Mouse (Mus musculus) left cerebral cortex, postnatal 25 days (tissue): Measurements from ENCODE around the gene Hist1h3d. TPM values are rescaled to one million over a fixed set of nuclear protein-coding genes. Genes with fewer than 3 reads are reported as not detected.
"Not testable (repeated sequence)": the region's sequence is repeated elsewhere in the genome, so short reads cannot be mapped to it uniquely, and the experiment has no call there.

Source experiments
- DNase-seq, 2 experiments: peaks; one replicate each; pipeline ENCODE4 v3.0.0; 2022; ENCODE audit warnings: low spot score in 2 of 2, mixed read lengths in 1 of 2
- intact Hi-C: fragments of 180-260 bp; cut with DNase I; formaldehyde crosslinking; loops from one replicate; pipeline ENCODE4 v1.15.1; 2025
- total RNA-seq, 2 experiments: library from RNA; stranded (reverse); gene quantifications; 2 replicates each; pipeline ENCODE4 v1.2.3; 2021

The Hist1h3d gene
- total RNA-seq, 2 experiments from 2014 or later = 7.2 to 10.5 TPM

DNA sequence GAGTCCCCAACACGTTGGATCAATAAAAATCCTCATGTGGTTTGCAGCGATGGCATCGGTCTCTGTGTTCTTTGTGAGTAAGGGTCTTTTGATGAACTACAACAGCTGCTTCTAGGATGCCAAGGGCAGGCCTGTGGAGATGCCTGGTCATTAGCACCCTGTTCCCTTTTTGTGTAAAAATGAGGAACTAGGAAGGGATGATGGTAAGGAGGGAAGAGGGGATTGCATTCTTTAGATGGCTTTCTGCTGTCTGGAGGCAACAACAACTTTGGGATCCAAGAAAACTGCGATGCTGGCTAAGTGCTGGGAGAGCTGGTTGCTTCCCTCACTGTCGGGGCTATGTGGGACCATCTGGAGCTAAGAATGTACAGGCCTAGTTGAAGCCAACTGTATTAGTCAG is 37.3 kb upstream of the Hist1h3d start:
- DNase-seq = no peak
- intact Hi-C loops = no loop called here

DNA sequence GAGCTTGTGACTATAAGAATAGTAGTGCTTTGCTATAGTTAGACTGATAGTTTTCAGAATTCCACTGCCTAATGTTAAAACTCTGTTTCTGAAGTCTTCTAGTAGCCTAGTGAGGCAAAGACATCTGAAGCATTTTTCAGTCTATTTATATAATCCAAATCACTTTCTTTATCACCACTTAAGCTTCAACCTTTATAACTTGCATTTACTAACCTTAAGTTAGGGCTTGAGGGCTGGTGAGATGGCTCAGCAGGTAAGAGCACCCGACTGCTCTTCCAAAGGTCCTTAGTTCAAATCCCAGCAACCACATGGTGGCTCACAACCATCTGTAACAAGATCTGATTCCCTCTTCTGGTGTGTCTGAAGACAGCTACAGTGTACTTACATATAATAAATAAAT is 35.7 kb upstream of the Hist1h3d start:
- DNase-seq, intact Hi-C loops: not testable (repeated sequence)

DNA sequence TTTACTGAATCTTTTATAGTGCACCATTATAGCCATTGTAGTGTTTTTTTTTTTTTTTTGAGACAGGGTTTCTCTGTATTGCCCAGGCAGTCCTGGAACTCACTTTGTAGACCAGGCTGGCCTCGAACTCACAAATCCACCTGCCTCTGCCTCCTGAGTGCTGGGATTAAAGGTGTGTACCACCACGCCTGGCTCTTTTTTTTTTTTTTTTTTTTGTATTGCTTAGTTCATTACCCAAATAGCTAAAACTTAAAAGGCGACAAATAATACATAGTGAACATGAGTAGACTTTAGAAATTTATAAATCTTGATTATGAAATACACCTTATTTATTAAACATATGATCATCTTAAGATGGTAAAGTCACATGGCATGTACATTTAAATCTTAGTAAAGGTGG is 34.1 kb upstream of the Hist1h3d start:
- intact Hi-C loops = no loop called here
- no peak for DNase-seq

DNA sequence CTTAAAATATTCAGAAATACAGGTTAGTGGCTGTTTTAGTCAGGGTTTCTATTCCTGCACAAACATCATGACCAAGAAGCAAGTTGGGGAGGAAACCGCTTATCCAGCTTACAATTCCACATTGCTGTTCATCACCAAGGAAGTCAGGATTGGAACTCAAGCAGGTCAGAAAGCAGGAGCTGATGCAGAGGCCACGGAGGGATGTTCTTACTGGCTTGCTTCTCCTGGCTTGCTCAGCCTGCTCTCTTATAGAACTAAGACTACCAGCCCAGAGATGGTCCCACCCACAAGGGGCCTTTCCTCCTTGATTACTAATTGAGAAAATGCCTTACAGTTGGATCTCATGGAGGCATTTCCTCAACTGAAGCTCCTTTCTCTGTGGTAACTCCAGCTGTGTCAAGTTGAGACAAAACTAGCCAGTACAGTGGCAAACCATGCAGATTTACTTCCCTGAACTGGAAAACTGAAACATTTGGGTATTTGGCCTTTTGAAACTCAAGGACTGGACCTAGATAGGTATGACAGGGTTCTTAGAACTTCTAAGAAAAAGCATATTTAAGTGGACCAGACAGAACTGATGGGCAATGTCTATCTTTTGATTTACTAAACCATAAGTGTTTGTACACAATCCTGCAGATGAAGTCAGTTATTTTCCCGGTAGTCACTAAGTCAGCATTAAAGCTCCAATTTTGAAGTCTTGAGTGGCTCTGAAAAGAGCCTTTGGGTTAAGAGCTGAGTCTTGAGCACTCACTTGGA is 33.2 kb upstream of the Hist1h3d start:
- DNase-seq, intact Hi-C loops: not testable (repeated sequence)

DNA sequence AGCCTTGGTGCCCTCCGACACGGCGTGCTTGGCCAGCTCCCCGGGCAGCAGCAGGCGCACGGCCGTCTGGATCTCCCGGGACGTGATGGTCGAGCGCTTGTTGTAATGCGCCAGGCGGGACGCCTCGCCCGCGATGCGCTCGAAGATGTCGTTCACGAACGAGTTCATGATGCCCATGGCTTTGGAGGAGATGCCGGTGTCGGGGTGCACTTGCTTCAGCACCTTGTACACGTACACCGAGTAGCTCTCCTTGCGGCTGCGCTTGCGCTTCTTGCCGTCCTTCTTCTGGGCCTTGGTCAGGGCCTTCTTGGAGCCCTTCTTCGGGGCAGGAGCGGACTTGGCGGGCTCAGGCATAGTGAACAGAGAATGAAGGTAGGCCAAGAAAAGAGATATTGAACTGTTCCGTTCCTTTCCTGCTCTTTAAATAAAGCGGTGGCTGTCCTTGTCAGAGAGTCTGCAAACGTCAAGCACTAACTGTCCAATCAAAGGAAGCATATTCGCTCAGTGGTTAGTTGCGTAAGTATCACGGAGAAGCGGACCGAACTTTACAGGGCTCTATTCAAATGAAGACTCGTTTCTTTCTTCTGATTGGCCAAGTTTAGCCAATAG is 32.5 kb upstream of the Hist1h3d start, which contains the start of gene Hist1h2bh:
Gene Hist1h2bh (minus strand): TSS at position 394 of the 609 bp plus-strand sequence.
- peak; percentile 80 to 97 for DNase-seq
- intact Hi-C loops = not testable (repeated sequence)

DNA sequence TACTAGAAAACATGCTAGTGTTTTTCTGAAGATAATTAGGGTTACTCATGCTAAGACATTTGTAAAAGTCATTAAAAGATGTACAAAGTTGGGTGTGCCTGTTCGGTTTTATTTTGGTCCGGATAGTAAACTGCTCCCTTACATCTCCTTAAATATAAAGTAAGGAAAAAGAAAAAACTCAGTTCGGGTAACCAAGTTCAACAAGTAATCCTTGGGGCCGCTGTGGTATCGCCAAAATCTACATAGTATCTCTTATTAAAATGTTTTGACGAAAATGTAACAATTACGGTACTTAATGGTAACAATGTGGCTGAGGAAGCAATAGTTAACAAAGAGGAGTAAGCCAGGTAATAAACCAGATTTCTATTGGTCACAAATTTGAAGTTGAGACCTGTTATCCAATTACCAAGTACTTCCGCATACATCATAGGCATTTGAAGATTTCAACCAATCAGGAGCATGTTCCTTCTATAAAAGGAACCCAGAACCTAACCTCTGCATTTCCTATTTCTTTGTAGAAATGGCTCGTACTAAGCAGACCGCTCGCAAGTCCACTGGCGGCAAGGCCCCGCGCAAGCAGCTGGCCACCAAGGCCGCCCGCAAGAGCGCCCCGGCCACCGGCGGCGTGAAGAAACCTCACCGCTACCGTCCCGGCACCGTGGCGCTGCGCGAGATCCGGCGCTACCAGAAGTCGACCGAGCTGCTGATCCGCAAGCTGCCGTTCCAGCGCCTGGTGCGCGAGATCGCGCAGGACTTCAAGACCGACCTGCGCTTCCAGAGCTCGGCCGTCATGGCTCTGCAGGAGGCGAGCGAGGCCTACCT is 31.4 kb upstream of the Hist1h3d start, which contains the start of gene Hist1h3f:
Gene Hist1h3f (plus strand): TSS at position 88 of the 822 bp plus-strand sequence.
- intact Hi-C loops = no loop called here
- peak; percentile 86 to 95 for DNase-seq

DNA sequence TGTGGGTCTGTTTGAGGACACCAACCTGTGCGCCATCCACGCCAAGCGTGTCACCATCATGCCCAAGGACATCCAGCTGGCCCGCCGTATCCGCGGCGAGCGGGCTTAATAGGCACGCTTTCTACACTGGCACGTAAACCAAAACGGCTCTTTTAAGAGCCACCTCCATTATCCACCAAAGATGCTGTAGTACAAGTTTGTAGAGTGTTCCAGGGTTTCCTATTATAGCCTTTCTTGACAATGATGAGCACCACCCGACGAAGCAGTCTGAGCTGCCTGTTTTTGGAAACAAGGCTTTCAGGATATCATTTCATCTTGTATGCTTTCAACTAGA is 30.8 kb upstream of the Hist1h3d start:
- peak in 1 of 2 experiments; percentile 30 for DNase-seq
- intact Hi-C loops = not testable (repeated sequence)

DNA sequence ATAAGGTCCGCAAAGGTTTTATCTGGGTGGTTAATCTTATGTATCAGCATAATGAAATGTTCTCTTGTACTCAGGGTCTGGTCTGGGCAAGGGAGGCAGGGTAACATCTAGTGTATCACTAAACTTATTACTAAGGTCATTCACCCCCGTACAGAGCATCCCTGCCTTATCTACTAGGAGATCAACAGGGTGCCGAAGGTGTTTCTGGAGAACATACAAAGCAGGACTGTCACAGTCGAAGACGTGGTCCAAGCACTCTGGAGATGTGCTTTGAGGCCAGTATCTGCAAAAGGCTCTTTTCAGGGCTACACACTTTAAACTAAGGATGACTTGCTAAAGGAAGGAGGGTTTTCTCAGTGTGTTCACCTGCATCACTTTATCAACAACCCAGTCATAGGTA is 28.9 kb upstream of the Hist1h3d start:
- intact Hi-C loops = no loop called here
- no peak for DNase-seq

DNA sequence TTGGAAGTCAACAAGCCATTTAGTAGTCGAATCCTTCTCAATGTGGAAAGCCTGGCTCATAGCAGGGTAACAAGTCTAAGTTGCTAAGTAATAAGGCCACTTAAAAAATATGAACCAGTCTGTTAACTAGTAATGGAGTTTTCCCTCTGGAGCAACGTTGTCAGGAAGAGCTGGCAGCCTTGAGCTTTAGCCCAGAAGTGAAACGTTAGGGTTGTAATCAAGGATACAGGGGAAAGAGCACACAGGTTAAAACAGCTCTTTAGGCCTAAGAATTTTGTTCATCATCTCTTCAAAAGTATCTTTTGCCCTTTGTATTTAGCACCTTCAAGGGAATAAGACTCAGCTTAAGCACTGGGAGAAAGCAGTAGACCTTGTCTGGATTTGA is 24.8 kb upstream of the Hist1h3d start:
- DNase-seq = no peak
- intact Hi-C loops = no loop called here

DNA sequence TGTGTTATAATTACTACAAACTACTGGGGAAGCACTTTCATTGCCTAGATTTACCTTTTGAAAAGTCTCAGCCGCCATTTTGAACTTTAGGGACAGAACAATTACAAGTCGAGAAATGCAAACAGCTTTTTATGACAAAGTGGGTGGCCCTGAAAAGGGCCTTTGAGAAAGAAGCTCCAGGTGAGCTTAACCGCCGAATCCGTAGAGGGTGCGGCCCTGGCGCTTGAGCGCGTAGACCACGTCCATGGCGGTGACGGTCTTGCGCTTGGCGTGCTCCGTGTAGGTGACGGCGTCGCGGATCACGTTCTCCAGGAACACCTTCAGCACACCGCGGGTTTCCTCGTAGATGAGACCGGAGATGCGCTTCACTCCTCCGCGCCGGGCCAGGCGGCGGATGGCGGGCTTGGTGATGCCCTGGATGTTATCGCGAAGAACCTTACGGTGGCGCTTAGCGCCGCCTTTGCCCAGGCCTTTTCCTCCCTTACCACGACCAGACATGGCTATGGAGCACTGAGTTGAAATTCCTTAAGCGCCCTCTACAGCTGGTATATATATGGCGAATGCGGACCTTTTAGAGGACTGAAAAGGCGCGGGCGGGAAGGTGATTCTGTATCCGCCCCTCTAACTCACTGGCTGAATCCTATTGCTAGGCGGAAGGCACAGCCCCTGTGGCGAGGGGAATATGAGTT is 24.3 kb upstream of the Hist1h3d start, which contains the start of gene Hist1h4f:
Gene Hist1h4f (minus strand): TSS at position 503 of the 689 bp plus-strand sequence.
- DNase-seq = peak; percentile 93 to 98
- intact Hi-C loops = not testable (repeated sequence)

DNA sequence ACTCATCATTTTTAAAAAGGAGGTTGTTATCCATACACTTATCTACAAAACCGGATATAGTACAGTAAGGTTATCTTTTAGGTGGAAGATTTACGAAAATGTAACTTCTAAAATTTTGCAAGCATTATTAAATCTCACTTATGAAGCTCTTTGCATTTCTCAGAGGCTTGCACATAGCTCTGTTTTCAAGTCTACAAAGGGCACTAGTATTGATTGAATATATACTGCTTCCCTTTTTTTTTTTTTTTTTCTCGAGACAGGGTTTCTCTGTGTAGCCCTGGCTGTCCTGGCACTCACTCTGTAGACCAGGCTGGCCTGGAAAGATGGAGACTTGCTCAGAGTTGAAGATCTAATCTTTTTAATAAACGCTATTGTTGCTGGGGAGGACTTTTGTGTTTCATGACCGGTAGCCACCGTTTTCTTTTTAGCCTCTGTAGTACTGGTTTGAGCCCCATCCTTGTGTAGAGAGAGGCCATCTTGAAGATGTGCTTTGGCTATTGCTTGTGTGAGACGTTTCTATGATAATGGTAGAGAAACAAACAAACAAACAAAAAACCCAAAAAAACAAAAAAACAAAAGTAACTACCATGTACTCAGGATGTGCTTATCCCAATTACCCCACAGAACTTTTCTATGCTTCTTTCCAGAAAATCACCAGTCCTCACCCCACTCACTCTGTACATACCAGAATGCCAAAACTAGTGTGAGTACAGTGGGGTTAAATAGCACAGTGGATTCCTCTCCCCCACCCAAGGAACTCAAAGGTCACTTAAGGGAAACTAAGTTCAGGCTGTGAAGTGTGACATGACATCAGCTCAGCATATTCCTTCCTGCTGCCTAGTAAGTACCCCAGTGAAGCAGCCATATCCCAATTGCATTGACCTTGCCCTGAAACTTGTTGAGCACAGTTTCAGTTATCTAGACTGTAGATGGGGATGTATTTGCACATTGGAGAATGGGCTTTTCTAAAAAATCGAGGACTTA is 23.3 kb upstream of the Hist1h3d start:
- intact Hi-C loops = no loop called here

DNA sequence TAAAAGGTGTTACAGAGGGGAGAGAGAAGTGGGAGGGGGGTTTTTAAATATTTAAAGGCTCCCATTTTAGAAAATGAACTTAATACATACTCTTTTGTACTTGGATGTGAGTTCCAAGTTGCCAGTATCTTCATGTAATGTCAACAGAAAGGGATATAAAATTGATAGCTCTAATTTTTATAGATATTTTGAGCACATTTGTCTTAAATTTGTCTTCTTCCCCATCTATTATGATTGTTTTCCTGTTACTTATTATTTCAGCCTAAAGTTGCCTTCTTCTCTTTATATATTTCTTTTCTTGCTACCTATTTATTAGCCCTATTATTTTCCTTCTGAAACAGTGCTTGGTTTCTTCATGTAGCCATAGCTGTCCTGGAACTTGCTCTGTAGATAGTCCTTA is 22.6 kb upstream of the Hist1h3d start, which contains the start of gene Hist1h1d:
Gene Hist1h1d (plus strand): TSS at position 301 of the 400 bp plus-strand sequence.
- intact Hi-C loops = no loop called here
- no peak for DNase-seq

More for the DNA sequence above, 23.3 kb upstream of the Hist1h3d start:
- no peak for DNase-seq

DNA sequence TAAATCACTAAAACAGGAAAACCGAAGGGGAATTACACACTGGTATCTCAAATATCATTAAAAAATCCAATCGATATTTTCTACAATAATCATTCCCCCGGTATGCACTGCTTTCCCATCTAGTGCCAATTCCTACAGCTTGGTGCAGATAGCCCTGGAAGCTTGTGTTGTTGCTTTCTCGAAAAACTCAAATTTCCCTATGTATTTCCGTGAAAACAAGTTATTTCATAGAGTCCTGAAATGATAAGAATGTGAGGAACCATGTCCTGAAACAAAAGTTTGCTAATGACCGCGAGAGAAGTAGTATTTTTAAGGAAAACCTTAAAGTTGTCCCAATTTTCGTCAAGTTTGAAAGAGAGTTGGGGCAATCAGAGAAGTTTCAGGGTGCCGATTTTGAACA is 21.2 kb upstream of the Hist1h3d start:
- no peak for DNase-seq
- intact Hi-C loops = no loop called here

DNA sequence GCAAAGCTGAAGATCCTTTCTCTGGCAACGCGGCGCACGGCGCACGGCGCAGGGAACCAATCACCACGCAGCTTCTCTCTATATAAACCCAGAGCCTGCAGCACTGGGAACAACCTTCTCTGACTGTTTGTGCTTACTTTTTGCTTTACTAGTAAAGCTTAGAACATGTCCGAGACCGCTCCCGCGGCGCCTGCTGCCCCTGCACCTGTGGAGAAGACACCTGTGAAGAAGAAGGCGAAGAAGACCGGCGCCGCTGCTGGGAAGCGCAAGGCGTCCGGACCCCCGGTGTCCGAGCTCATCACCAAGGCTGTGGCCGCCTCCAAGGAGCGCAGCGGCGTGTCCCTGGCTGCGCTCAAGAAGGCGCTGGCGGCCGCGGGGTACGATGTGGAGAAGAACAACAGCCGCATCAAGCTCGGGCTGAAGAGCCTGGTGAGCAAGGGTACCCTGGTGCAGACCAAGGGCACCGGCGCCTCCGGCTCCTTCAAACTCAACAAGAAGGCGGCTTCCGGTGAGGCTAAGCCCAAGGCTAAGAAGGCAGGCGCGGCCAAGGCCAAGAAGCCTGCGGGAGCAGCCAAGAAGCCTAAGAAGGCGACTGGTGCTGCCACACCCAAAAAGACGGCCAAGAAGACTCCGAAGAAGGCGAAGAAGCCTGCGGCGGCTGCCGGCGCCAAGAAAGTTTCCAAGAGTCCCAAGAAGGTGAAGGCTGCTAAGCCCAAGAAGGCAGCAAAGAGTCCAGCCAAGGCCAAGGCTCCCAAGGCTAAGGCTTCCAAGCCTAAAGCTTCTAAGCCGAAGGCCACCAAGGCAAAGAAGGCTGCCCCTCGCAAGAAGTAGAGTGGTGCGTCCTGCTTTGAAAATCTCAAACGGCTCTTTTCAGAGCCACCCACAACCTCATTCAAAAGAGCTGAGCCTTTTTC is 20.4 kb upstream of the Hist1h3d start:
- DNase-seq = peak; percentile 82 to 90
- intact Hi-C loops = no loop called here

DNA sequence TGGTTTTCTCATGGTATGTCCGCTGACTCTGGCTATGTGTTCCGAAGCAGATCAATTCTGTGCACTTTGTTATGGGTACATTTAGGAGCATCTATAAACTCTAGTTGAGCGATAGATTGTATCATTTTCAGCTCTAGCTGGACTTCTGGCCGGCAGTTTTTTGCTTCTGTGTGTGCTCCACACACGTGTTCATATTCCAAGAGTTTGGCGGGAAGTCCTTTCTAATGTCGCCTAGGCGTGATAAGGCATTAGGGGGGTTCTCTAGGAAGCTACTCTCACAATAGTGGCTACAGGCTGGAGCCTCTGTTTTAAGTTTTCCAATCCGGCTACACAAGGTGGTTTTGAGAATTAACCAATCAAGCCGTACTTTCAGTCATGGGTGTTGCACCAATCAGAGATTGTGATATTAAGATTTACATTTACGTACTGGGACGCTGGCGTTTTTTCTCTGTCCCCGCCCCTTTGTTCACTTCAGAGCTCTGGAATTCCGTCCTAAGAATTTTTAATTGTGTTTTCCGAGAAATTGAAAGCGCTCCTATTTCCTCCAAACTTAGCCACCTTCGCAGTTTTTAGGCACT is 19.6 kb upstream of the Hist1h3d start:
- intact Hi-C loops = no loop called here

DNA sequence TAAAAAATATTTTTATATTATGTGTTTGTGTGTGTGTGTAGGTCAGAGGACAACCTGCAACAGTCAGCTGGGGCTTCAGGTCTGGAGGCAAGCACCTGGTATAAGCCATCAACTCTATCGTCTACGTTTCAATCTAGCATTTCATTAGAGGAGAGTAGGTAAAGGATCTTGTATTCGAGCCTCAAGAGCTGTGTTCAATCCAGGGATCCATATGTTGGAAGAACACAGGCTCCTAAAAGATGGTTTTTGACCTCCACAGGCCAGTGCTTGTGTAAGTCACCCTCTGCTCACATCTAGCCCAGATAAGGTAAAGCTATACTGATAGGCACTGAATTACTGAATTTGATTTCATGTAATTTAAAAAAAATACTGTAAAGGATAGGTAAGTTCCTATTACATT is 18.7 kb upstream of the Hist1h3d start:
- intact Hi-C loops = no loop called here
- DNase-seq = no peak

More for the DNA sequence above, 19.6 kb upstream of the Hist1h3d start:
- DNase-seq = peak; percentile 80 to 95

DNA sequence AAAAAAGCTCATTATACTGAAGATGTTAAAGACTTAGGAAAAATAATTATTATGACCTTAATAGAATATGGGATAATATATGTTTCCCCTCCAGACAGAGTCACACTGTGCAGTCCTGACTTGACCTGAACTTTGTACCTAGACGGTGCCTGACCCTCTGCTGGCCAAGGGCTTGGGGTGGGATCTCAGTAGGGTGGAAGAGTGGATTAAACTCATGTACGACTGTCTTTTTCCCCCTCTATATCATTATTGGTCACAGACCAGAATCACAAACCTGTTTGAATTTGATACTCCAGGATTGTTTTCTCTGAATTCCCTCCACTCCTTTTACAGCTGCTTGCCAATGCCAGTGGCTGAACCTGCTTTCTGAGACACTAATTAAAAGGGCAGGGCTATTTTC is 14.9 kb upstream of the Hist1h3d start:
- DNase-seq, intact Hi-C loops: not testable (repeated sequence)
